Mouse (Mus musculus): Measurements from ENCODE around the gene Ptar1.
"Not testable (repeated sequence)": the region's sequence is repeated elsewhere in the genome, so short reads cannot be mapped to it uniquely, and the experiment has no call there.

The Ptar1 gene

GRCm38 (mm10) chr19:23687296-23688021 is at the start of gene Ptar1:
TSS of gene Ptar1 (plus strand) at chr19:23687429.
- DNase-seq (ENCODE audit: low spot score in 2 of 2): peak; percentile 89 to 97

- DNase-seq (ENCODE audit: low spot score in 2 of 2): no peak
Measured at GRCm38 (mm10) chr19:23643819-23644218, 43.4 kb upstream of the Ptar1 start.

- DNase-seq (ENCODE audit: low spot score in 2 of 2): no peak
Measured at GRCm38 (mm10) chr19:23645347-23645746, 41.9 kb upstream of the Ptar1 start.

- DNase-seq (ENCODE audit: low spot score in 2 of 2): no peak
Measured at GRCm38 (mm10) chr19:23647308-23647707, 39.9 kb upstream of the Ptar1 start.

- DNase-seq (ENCODE audit: low spot score in 2 of 2): peak; percentile 41 to 69
Measured at GRCm38 (mm10) chr19:23652644-23653043, 34.6 kb upstream of the Ptar1 start, which contains the start of gene 1700028P14Rik. TSS of gene 1700028P14Rik (minus strand) at chr19:23652812.

- DNase-seq (ENCODE audit: low spot score in 2 of 2): no peak
Measured at GRCm38 (mm10) chr19:23653154-23653553, 34.1 kb upstream of the Ptar1 start.

- no peak for DNase-seq (ENCODE audit: low spot score in 2 of 2)
Measured at GRCm38 (mm10) chr19:23657261-23657932, 29.8 kb upstream of the Ptar1 start.

GRCm38 (mm10) chr19:23658350-23658749 is 28.9 kb upstream of the Ptar1 start:
- DNase-seq (ENCODE audit: low spot score in 2 of 2): no peak

- DNase-seq (ENCODE audit: low spot score in 2 of 2): no peak
Measured at GRCm38 (mm10) chr19:23664083-23664482, 23.1 kb upstream of the Ptar1 start.

GRCm38 (mm10) chr19:23668142-23668655 is 19.0 kb upstream of the Ptar1 start:
- DNase-seq (ENCODE audit: low spot score in 2 of 2): no peak

- DNase-seq (ENCODE audit: low spot score in 2 of 2): no peak
Measured at GRCm38 (mm10) chr19:23673021-23673420, 14.2 kb upstream of the Ptar1 start.

GRCm38 (mm10) chr19:23675656-23676055 is 11.6 kb upstream of the Ptar1 start:
- not testable (repeated sequence) for DNase-seq (ENCODE audit: low spot score in 2 of 2)

- no peak for DNase-seq (ENCODE audit: low spot score in 2 of 2)
Measured at GRCm38 (mm10) chr19:23686962-23687295, 300 bp upstream of the Ptar1 start.

- DNase-seq (ENCODE audit: low spot score in 2 of 2): no peak
Measured at GRCm38 (mm10) chr19:23688421-23688946, 1.3 kb downstream of the Ptar1 start.

GRCm38 (mm10) chr19:23694344-23694743 is 7.1 kb downstream of the Ptar1 start:
- DNase-seq (ENCODE audit: low spot score in 2 of 2): no peak

GRCm38 (mm10) chr19:23697861-23698260 is 10.6 kb downstream of the Ptar1 start:
- no peak for DNase-seq (ENCODE audit: low spot score in 2 of 2)

- no peak for DNase-seq (ENCODE audit: low spot score in 2 of 2)
Measured at GRCm38 (mm10) chr19:23698366-23698765, 11.1 kb downstream of the Ptar1 start.

GRCm38 (mm10) chr19:23699131-23699530 is 11.9 kb downstream of the Ptar1 start:
- no peak for DNase-seq (ENCODE audit: low spot score in 2 of 2)

GRCm38 (mm10) chr19:23702896-23703295 is 15.7 kb downstream of the Ptar1 start:
- no peak for DNase-seq (ENCODE audit: low spot score in 2 of 2)

GRCm38 (mm10) chr19:23705383-23705782 is 18.2 kb downstream of the Ptar1 start:
- no peak for DNase-seq (ENCODE audit: low spot score in 2 of 2)

- DNase-seq (ENCODE audit: low spot score in 2 of 2): no peak
Measured at GRCm38 (mm10) chr19:23746506-23746905, 59.3 kb downstream of the Ptar1 start.

GRCm38 (mm10) chr19:23757011-23757410 is 69.8 kb downstream of the Ptar1 start:
- no peak for DNase-seq (ENCODE audit: low spot score in 2 of 2)

Data from cerebellum, postnatal 4 days (tissue).